Mouse (Mus musculus): ENCODE results near the gene Cyp2c67. TPM values are rescaled to one million over a fixed set of nuclear protein-coding genes. Genes with fewer than 3 reads are reported as not detected.
"Not testable (repeated sequence)": the region's sequence is repeated elsewhere in the genome, so short reads cannot be mapped to it uniquely, and the experiment has no call there.

The Cyp2c67 gene
- total RNA-seq (2015; ENCODE audit: low replicate concordance) (not detected in 2 replicates), total RNA-seq (2017; ENCODE audit: low replicate concordance) (not detected in 2 replicates)

DNA sequence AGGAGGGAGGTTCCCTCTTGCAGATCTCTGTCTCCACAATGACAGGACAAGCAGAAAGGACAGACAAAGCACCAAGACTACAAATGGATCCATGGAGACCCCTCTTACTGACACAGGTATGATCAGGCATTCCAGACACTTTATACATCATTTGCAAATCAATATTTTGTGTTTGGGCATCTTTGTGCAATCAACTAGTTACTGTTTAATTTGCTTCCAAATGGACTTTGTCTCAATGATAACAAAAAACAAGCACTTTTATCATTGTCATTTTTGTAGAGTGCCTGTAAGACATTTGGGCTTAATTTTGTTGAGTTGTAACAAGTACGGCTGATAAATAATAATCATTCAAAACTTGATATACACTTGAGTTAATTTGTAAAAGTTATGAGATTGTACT is at the start of gene Cyp2c67:
Gene Cyp2c67 (minus strand): TSS at position 114 of the 400 bp plus-strand sequence.
- no peak for ATAC-seq (replicated peaks; ENCODE audit: low FRiP score, poor library complexity, severe bottlenecking)

DNA sequence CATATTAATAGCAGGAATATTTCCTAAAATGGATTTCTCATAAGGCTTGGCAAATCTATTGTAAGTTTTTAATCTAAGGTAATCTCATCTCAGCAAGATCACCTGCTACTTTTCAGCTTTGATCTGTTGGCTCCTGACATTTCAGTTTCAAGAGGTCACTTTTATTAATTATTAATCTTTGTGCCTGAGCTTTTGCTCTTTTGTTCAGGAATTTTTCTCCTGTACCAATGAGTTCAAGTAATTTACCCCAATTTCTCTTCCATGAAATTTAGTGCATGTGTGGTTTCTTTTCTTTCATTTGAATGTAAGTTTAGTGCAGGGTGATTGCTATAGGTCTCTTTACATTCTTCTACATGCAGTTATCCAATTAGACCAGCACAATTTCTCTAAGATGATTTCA is 16.8 kb upstream of the Cyp2c67 start:
- not testable (repeated sequence) for ATAC-seq (replicated peaks; ENCODE audit: low FRiP score, poor library complexity, severe bottlenecking)

DNA sequence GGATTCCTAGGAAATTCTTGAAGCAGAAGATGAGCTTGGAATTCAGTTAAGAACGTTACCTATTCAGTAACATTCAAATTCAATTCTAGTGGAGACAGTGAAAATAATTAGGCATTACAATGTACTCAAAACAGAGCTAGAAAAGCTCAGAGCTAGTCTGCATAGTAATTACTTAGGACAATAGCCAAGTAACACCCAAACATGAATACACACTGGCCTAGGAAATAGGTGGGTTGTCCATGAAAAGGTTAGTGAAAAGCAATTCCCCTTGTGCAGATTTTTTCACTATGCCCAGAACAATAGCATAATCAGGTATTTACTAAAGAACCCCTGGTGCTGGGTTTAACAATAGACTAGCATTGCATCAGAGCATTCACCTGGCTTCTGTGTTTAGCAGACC is 3.5 kb upstream of the Cyp2c67 start:
- ATAC-seq (replicated peaks; ENCODE audit: low FRiP score, poor library complexity, severe bottlenecking), result no peak

DNA sequence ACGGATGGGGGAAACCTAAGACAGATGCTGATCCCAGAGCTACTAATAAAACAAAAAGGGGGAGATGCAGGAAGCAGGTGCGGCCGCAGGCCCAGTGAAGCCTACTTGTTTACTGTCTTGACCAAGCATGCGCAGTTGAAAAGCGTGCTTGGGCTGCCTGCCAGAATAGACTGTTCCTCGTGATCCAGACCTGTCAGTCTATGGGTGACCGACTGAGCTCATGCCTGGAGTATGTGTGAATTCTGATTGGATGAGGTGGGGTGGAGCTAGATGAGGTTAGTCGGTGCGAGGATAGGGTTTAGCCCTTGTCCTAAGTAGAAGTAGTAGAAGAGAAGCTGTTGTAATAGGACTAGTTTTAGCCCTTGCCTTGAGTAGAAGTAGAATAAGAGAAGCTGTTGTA is 1.3 kb downstream of the Cyp2c67 start:
- ATAC-seq (replicated peaks; ENCODE audit: low FRiP score, poor library complexity, severe bottlenecking), result no peak

DNA sequence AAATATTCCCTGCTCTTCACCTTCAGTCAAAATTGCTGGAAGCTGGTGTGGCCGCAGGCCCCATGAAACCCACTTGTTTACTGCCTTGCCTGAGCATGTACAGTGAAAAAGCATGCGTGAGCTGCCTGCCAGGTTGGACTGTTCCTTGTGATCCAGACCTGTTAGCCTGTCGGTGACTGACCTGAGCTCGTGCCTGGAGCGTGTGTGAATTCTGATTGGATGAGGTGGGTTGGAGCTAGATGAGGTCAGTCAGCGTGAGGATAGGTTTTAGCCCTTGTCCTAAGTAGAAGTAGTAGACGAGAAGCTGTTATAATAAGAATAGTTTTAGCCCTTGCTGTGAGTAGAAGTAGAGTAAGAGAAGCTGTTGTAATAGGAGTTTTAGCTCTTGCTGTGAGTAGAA is 4.3 kb downstream of the Cyp2c67 start:
- not testable (repeated sequence) for ATAC-seq (replicated peaks; ENCODE audit: low FRiP score, poor library complexity, severe bottlenecking)

Other genes with a start within 250 kb of the Cyp2c67 start
- not detected in 2 replicates for gene Cyp2c38, start 186.0 kb downstream of the Cyp2c67 start, total RNA-seq (2015; ENCODE audit: low replicate concordance)
- not detected in 2 replicates for gene Cyp2c38, start 186.0 kb downstream of the Cyp2c67 start, total RNA-seq (2017; ENCODE audit: low replicate concordance)
- not detected in 2 replicates for gene Cyp2c39, start 138.2 kb downstream of the Cyp2c67 start, total RNA-seq (2015; ENCODE audit: low replicate concordance)
- gene Cyp2c39, start 138.2 kb downstream of the Cyp2c67 start, total RNA-seq (2017; ENCODE audit: low replicate concordance), result not detected in 2 replicates
- not detected in 2 replicates for gene Cyp2c68, start 92.0 kb upstream of the Cyp2c67 start, total RNA-seq (2015; ENCODE audit: low replicate concordance)
- not detected in 2 replicates for gene Cyp2c68, start 92.0 kb upstream of the Cyp2c67 start, total RNA-seq (2017; ENCODE audit: low replicate concordance)
- not detected in 2 replicates for gene Cyp2c40, start 163.8 kb upstream of the Cyp2c67 start, total RNA-seq (2015; ENCODE audit: low replicate concordance)
- not detected in 2 replicates for gene Cyp2c40, start 163.8 kb upstream of the Cyp2c67 start, total RNA-seq (2017; ENCODE audit: low replicate concordance)
- gene Cyp2c69, start 237.7 kb upstream of the Cyp2c67 start, total RNA-seq (2015; ENCODE audit: low replicate concordance), result not detected in 2 replicates
- gene Cyp2c69, start 237.7 kb upstream of the Cyp2c67 start, total RNA-seq (2017; ENCODE audit: low replicate concordance), result not detected in 2 replicates